Mouse (Mus musculus): Measurements from ENCODE around the gene Tcf12. TPM values are rescaled to one million over a fixed set of nuclear protein-coding genes. Genes with fewer than 3 reads are reported as not detected.

Tcf12 gene
- total RNA-seq, 2 experiments from 2014 or later = 67.2 to 68.1 TPM

GRCm38 (mm10) chr9:71930431-71931357, 181.0 kb downstream of the Tcf12 start:
- DNase-seq (ENCODE audit: low spot score in 2 of 2) = no peak

GRCm38 (mm10) chr9:71916662-71916953, 195.1 kb downstream of the Tcf12 start:
- no peak for DNase-seq (ENCODE audit: low spot score in 2 of 2)

- DNase-seq (ENCODE audit: low spot score in 2 of 2) = no peak
Observed at GRCm38 (mm10) chr9:71915871-71916661, 195.6 kb downstream of the Tcf12 start.

GRCm38 (mm10) chr9:71906522-71906921, 205.1 kb downstream of the Tcf12 start:
- no peak for DNase-seq (ENCODE audit: low spot score in 2 of 2)

GRCm38 (mm10) chr9:71898852-71899251, 212.8 kb downstream of the Tcf12 start:
- no peak for DNase-seq (ENCODE audit: low spot score in 2 of 2)

- DNase-seq (ENCODE audit: low spot score in 2 of 2) = no peak
Observed at GRCm38 (mm10) chr9:71897399-71897798, 214.3 kb downstream of the Tcf12 start.

- no peak for DNase-seq (ENCODE audit: low spot score in 2 of 2)
Observed at GRCm38 (mm10) chr9:71895931-71896724, 215.5 kb downstream of the Tcf12 start.

- DNase-seq (ENCODE audit: low spot score in 2 of 2) = no peak
Observed at GRCm38 (mm10) chr9:71895291-71895690, 216.4 kb downstream of the Tcf12 start.

- no peak for DNase-seq (ENCODE audit: low spot score in 2 of 2)
Observed at GRCm38 (mm10) chr9:71894943-71895286, 216.8 kb downstream of the Tcf12 start.

- DNase-seq (ENCODE audit: low spot score in 2 of 2) = no peak
Observed at GRCm38 (mm10) chr9:71894246-71894942, 217.3 kb downstream of the Tcf12 start.

- no peak for DNase-seq (ENCODE audit: low spot score in 2 of 2)
Observed at GRCm38 (mm10) chr9:71888450-71888849, 223.2 kb downstream of the Tcf12 start.

- no peak for DNase-seq (ENCODE audit: low spot score in 2 of 2)
Observed at GRCm38 (mm10) chr9:71880629-71881028, 231.0 kb downstream of the Tcf12 start.

GRCm38 (mm10) chr9:71879972-71880371, 231.7 kb downstream of the Tcf12 start:
- DNase-seq (ENCODE audit: low spot score in 2 of 2) = no peak

GRCm38 (mm10) chr9:71879415-71879814, 232.3 kb downstream of the Tcf12 start:
- no peak for DNase-seq (ENCODE audit: low spot score in 2 of 2)

- no peak for DNase-seq (ENCODE audit: low spot score in 2 of 2)
Observed at GRCm38 (mm10) chr9:71877867-71878266, 233.8 kb downstream of the Tcf12 start.

GRCm38 (mm10) chr9:71874761-71875160, 236.9 kb downstream of the Tcf12 start:
- DNase-seq (ENCODE audit: low spot score in 2 of 2) = no peak

GRCm38 (mm10) chr9:71874035-71874572, 237.6 kb downstream of the Tcf12 start:
- DNase-seq (ENCODE audit: low spot score in 2 of 2) = no peak

GRCm38 (mm10) chr9:71863338-71863737, 248.3 kb downstream of the Tcf12 start:
- DNase-seq (ENCODE audit: low spot score in 2 of 2) = no peak

GRCm38 (mm10) chr9:71861629-71862028, 250.0 kb downstream of the Tcf12 start:
- DNase-seq (ENCODE audit: low spot score in 2 of 2) = no peak

GRCm38 (mm10) chr9:71857926-71858325, 253.7 kb downstream of the Tcf12 start:
- DNase-seq (ENCODE audit: low spot score in 2 of 2) = no peak

- no peak for DNase-seq (ENCODE audit: low spot score in 2 of 2)
Observed at GRCm38 (mm10) chr9:71853904-71854303, 257.8 kb downstream of the Tcf12 start.
